Mouse (Mus musculus): ENCODE data around the gene Olfr1336. TPM values are rescaled to one million over a fixed set of nuclear protein-coding genes. Genes with fewer than 3 reads are reported as not detected.
"Not testable (repeated sequence)": the region's sequence is repeated elsewhere in the genome, so short reads cannot be mapped to it uniquely, and the experiment has no call there.

Olfr1336 gene
- total and polyA plus RNA-seq, 3 experiments: not detected

DNA sequence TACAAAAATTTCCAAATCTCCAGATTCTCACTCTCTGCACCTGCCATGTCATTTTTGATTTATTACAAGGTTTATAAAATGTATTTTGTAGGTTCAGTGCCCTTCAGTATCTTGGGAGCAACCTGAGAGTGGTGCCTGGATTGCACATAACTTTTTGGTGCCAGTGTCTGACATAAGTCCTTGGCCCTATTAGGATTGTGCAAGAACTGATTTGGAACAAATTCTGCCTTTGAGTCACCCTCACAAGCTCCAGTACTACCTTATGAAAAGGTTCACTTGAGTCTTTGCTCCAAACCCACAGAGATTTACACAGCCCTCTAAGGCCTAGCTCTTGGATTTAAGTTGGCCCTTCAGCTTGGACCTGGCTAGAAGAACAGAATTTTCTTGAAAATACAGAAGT, 11.0 kb downstream of the Olfr1336 start, which contains the start of gene Olfr1346:
Gene Olfr1346, plus strand, starts transcription at position 151 of the 400 bp plus-strand sequence.
- Histone ChIP-seq H3K79me2 (replicated peaks; ENCODE audit: control insufficient read depth, extremely low read depth, insufficient read depth, poor library complexity, severe bottlenecking) (no peaks in the 10 kb centered on the region), H3K4me1 (ENCODE audit: control insufficient read depth in 1 of 2, insufficient read depth in 2 of 2) (no peaks in the 10 kb centered on the region), H3K27ac (ENCODE audit: insufficient read depth, low read depth) (no peak within 1 kb of the TSS), H3K36me3 (replicated peaks in 1 of 2; ENCODE audit: control insufficient read depth in 1 of 2, insufficient read depth in 1 of 2, low read length in 1 of 2) (no peaks in the 10 kb centered on the region), H3K4me2 (ENCODE audit: insufficient read depth, low read depth, poor library complexity, severe bottlenecking) (no peak within 1 kb of the TSS), H3K4me3 (replicated peaks in 1 of 3; ENCODE audit: low read depth in 2 of 3, low read length in 2 of 3, poor library complexity in 1 of 3) (no peak within 1 kb of the TSS), H3K9me3 (replicated peaks; ENCODE audit: low read length) (peaks cover 13% of the 10 kb centered on the region), H3K27me3 (replicated peaks) (no peaks in the 10 kb centered on the region), H3K9ac (ENCODE audit: insufficient read depth, low read depth) (no peak within 1 kb of the TSS)
- dilution Hi-C loops (cut with MboI; ENCODE audit: extremely low pct_ligation_motif_present, extremely low pct_unique_long_range_greater_than_20kb, low sequenced_read_pairs): no loop called here
- DNase-seq (ENCODE audit: extremely low read depth): no peak
- TF ChIP-seq USF2 (conservative IDR thresholded peaks at IDR 0.05; ENCODE audit: low read depth, low read length) (no peak), CTCF (conservative IDR thresholded peaks at IDR 0.05 in 1 of 2, IDR thresholded peaks at IDR 0.05 in 1 of 2; ENCODE audit: low read depth in 2 of 2, low read length in 2 of 2) (no peak), CHD2 (IDR thresholded peaks at IDR 0.05; ENCODE audit: low read length) (no peak), CHD1 (IDR thresholded peaks at IDR 0.05; ENCODE audit: low read depth, low read length) (no peak), MYC (IDR thresholded peaks at IDR 0.05; ENCODE audit: low read depth, low read length) (no peak), SMC3 (IDR thresholded peaks at IDR 0.05; ENCODE audit: low read depth, low read length) (no peak), BHLHE40 (IDR thresholded peaks at IDR 0.05; ENCODE audit: low read depth, low read length) (no peak)
- in situ Hi-C loops (cut with MboI; ENCODE audit: low pct_ligation_motif_present, low pct_unique_long_range_greater_than_20kb, low sequenced_read_pairs): no loop called here

- in situ Hi-C loops (cut with MboI; ENCODE audit: low pct_ligation_motif_present, low pct_unique_long_range_greater_than_20kb, low sequenced_read_pairs); H3K27ac ChIP-seq (ENCODE audit: insufficient read depth, low read depth); H3K4me2 ChIP-seq (ENCODE audit: insufficient read depth, low read depth, poor library complexity, severe bottlenecking); H3K36me3 ChIP-seq (replicated peaks in 1 of 2; ENCODE audit: control insufficient read depth in 1 of 2, insufficient read depth in 1 of 2, low read length in 1 of 2); dilution Hi-C loops (cut with MboI; ENCODE audit: extremely low pct_ligation_motif_present, extremely low pct_unique_long_range_greater_than_20kb, low sequenced_read_pairs); H3K27me3 ChIP-seq (replicated peaks); H3K79me2 ChIP-seq (replicated peaks; ENCODE audit: control insufficient read depth, extremely low read depth, insufficient read depth, poor library complexity, severe bottlenecking); H3K4me1 ChIP-seq (ENCODE audit: control insufficient read depth in 1 of 2, insufficient read depth in 2 of 2); DNase-seq (ENCODE audit: extremely low read depth); H3K9ac ChIP-seq (ENCODE audit: insufficient read depth, low read depth); H3K4me3 ChIP-seq (replicated peaks in 1 of 3; ENCODE audit: low read depth in 2 of 3, low read length in 2 of 3, poor library complexity in 1 of 3): not testable (repeated sequence)
- H3K9me3 ChIP-seq (replicated peaks; ENCODE audit: low read length): peaks cover 36% of the 10 kb centered on the region
Measured at GRCm38 (mm10) chr7:6477633-6478032, 21.7 kb downstream of the Olfr1336 start.

DNA sequence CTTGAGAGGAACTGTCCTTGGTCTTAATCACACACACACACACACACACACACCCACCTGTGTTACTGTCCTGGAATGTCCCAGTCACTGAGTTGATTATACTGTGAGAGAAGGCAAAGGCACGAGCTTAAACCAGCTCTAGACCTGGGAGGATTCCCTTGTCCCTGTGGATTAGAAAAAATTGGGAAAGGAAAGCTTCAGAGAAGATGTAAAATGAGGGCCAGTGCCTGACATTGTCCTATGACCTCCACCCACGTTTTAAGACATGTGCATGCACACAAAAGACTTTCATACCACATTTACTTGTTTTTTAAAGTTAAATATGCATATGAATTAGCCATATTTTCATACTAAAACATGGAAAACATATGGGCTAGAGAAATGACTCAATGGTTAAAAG, 30.9 kb downstream of the Olfr1336 start, which contains the start of gene Olfr5:
Gene Olfr5, minus strand, starts transcription at position 101 of the 400 bp plus-strand sequence.
- no peaks in the 10 kb centered on the region for H3K79me2 ChIP-seq (replicated peaks; ENCODE audit: control insufficient read depth, extremely low read depth, insufficient read depth, poor library complexity, severe bottlenecking)
- no peaks in the 10 kb centered on the region for H3K27me3 ChIP-seq (replicated peaks)
- H3K9ac ChIP-seq (ENCODE audit: insufficient read depth, low read depth): no peak within 1 kb of the TSS
- H3K4me1 ChIP-seq (ENCODE audit: control insufficient read depth in 1 of 2, insufficient read depth in 2 of 2): no peaks in the 10 kb centered on the region
- peaks cover 29% of the 10 kb centered on the region for H3K9me3 ChIP-seq (replicated peaks; ENCODE audit: low read length)
- no peak for TF ChIP-seq SMC3 (IDR thresholded peaks at IDR 0.05; ENCODE audit: low read depth, low read length)
- TF ChIP-seq RAD21 (IDR thresholded peaks at IDR 0.05; ENCODE audit: low read depth, low read length): no peak
- TF ChIP-seq KAT2A (IDR thresholded peaks at IDR 0.05; ENCODE audit: insufficient replicate concordance, low read length): no peak
- TF ChIP-seq MXI1 (IDR thresholded peaks at IDR 0.05; ENCODE audit: low read depth, low read length): no peak
- TF ChIP-seq PAX5 (IDR thresholded peaks at IDR 0.05; ENCODE audit: low read length): no peak
- no peak for TF ChIP-seq ZC3H11A (IDR thresholded peaks at IDR 0.05; ENCODE audit: low read depth, low read length)
- no peak for TF ChIP-seq GABPA (IDR thresholded peaks at IDR 0.05; ENCODE audit: insufficient replicate concordance, low read depth, low read length)
- no peak for TF ChIP-seq USF2 (conservative IDR thresholded peaks at IDR 0.05; ENCODE audit: low read depth, low read length)
- no peak for TF ChIP-seq ZKSCAN1 (IDR thresholded peaks at IDR 0.05; ENCODE audit: borderline replicate concordance, low read depth, low read length)
- TF ChIP-seq RCOR1 (conservative IDR thresholded peaks at IDR 0.05; ENCODE audit: low read depth, low read length): no peak
- TF ChIP-seq ETS1 (conservative IDR thresholded peaks at IDR 0.05; ENCODE audit: low read depth, low read length): no peak
- TF ChIP-seq NRF1 (IDR thresholded peaks at IDR 0.05; ENCODE audit: low read depth, low read length): no peak
- TF ChIP-seq MEF2A (IDR thresholded peaks at IDR 0.05; ENCODE audit: borderline replicate concordance, low read depth, low read length): no peak
- no peak for TF ChIP-seq ZNF384 (IDR thresholded peaks at IDR 0.05; ENCODE audit: low read depth, low read length)
- H3K36me3 ChIP-seq (replicated peaks in 1 of 2; ENCODE audit: control insufficient read depth in 1 of 2, insufficient read depth in 1 of 2, low read length in 1 of 2): no peaks in the 10 kb centered on the region
- no peak within 1 kb of the TSS for H3K4me2 ChIP-seq (ENCODE audit: insufficient read depth, low read depth, poor library complexity, severe bottlenecking)
- in situ Hi-C loops (cut with MboI; ENCODE audit: low pct_ligation_motif_present, low pct_unique_long_range_greater_than_20kb, low sequenced_read_pairs): no loop called here
- H3K4me3 ChIP-seq (replicated peaks in 1 of 3; ENCODE audit: low read depth in 2 of 3, low read length in 2 of 3, poor library complexity in 1 of 3): no peak within 1 kb of the TSS
- dilution Hi-C loops (cut with MboI; ENCODE audit: extremely low pct_ligation_motif_present, extremely low pct_unique_long_range_greater_than_20kb, low sequenced_read_pairs): no loop called here
- no peak within 1 kb of the TSS for H3K27ac ChIP-seq (ENCODE audit: insufficient read depth, low read depth)
- DNase-seq (ENCODE audit: extremely low read depth): no peak

Measured in CH12.LX (cell line).